In genomic region chr1:165696040-165696439, GRCm38 (mm10) we compare ENCODE assay signal across 15 mouse cellular contexts.
"Had no signal": no experiment of that assay in that cellular context is flagged by ENCODE, and none has a peak within 500 bp of the region (broad histone marks: within the 10 kb centered on the region; RNA-seq: fewer than 3 reads in every experiment).

No protein-coding gene starts in this region.

- H3K9me3 ChIP-seq: limb, embryonic 12.5 days; liver, embryonic 13.5 days; lung, embryonic 15.5 days; megakaryocyte, embryonic 14.5 days; midbrain, embryonic 15.5 days; neural tube, embryonic 12.5 days had no signal

- H3K9ac ChIP-seq: limb, embryonic 12.5 days; liver, embryonic 13.5 days; liver, postnatal 0 days; lung, embryonic 15.5 days; midbrain, embryonic 15.5 days; neural tube, embryonic 12.5 days had no signal

- DNase-seq: layer of hippocampus, adult 9-11 months; layer of hippocampus, postnatal 36 days; liver; liver, embryonic 13.5 days; liver, postnatal 0 days; lung, postnatal 14 days; thymus, postnatal 4 days had no signal

- ATAC-seq: liver, postnatal 0 days; midbrain, embryonic 15.5 days had no signal

- H3K27me3 ChIP-seq: lung, embryonic 15.5 days; midbrain, embryonic 15.5 days; neural tube, embryonic 12.5 days had no signal

- H3K4me3 ChIP-seq: limb, embryonic 12.5 days; liver, embryonic 13.5 days; lung, embryonic 15.5 days; megakaryocyte, embryonic 14.5 days; midbrain, embryonic 15.5 days; neural tube, embryonic 12.5 days had no signal

- H3K27ac ChIP-seq: liver, embryonic 13.5 days; lung, embryonic 15.5 days; macrophage; midbrain, embryonic 15.5 days; neural tube, embryonic 12.5 days; stomach, postnatal 0 days had no signal

- H3K36me3 ChIP-seq: limb, embryonic 12.5 days; liver, embryonic 13.5 days; lung, embryonic 15.5 days; midbrain, embryonic 15.5 days; neural tube, embryonic 12.5 days had no signal

- H3K4me2 ChIP-seq: limb, embryonic 12.5 days; liver, embryonic 13.5 days; lung, embryonic 15.5 days; midbrain, embryonic 11.5 days; midbrain, embryonic 15.5 days; neural tube, embryonic 12.5 days had no signal
